Mouse (Mus musculus): ENCODE data around the gene Fbxo7. TPM values are rescaled to one million over a fixed set of nuclear protein-coding genes. Genes with fewer than 3 reads are reported as not detected.

Gene Fbxo7
- polyA plus RNA-seq, 1 experiment from 2014 or later, result 20.2 TPM

- Histone ChIP-seq H3K4me1 (ENCODE audit: insufficient read depth, low read depth, low read length) (no peaks in the 10 kb centered on the region), H3K4me3 (ENCODE audit: low read depth, low read length) (no peak overlapping the region), H3K36me3 (ENCODE audit: insufficient read depth, low read length) (peaks cover 19% of the 10 kb centered on the region), H3K9me3 (ENCODE audit: low read length) (no peaks in the 10 kb centered on the region), H3K27ac (ENCODE audit: low read length) (no peak overlapping the region), H3K9ac (replicated peaks; ENCODE audit: low read depth) (no peak overlapping the region), H3K4me2 (replicated peaks; ENCODE audit: low read depth, low read length) (no peak overlapping the region), H3K27me3 (replicated peaks; ENCODE audit: insufficient read depth, low read length) (no peaks in the 10 kb centered on the region)
- no peak for TF ChIP-seq CTCF (IDR thresholded peaks at IDR 0.05)
- TF ChIP-seq EP300 (IDR thresholded peaks at IDR 0.05), result no peak
- WGBS, result 92% methylated on average over 9 of the region's 9 CpGs
- DNase-seq (ENCODE audit: low spot score), result no peak
- no peak for ATAC-seq
Measured at GRCm38 (mm10) chr10:86047786-86048185, 26.0 kb downstream of the Fbxo7 start.

DNA sequence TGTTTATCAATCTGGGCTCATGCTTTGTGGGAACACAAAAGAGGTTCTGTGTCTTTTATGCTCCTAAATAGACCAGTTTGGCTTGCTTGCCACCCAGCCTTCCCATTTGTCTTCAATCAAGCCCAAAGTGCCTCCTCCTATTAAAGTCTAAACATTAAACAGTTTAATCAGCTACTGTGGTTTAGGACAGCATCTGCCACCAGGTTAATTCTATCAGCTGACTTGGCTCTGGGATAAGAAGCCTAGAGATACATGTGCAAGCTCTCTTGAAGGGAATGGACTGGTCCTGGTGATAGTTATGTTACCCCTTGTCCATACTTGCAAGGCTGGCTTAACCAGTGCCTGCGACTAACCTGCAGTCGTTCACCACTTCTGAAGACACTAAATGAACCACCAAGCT is 28.8 kb downstream of the Fbxo7 start:
- H3K4me2 ChIP-seq (replicated peaks; ENCODE audit: low read depth, low read length), result no peak overlapping the region
- no peak overlapping the region for H3K9ac ChIP-seq (replicated peaks; ENCODE audit: low read depth)
- ATAC-seq (no peak), DNase-seq (ENCODE audit: low spot score) (no peak)
- no peaks in the 10 kb centered on the region for H3K4me1 ChIP-seq (ENCODE audit: insufficient read depth, low read depth, low read length)
- no peaks in the 10 kb centered on the region for H3K9me3 ChIP-seq (ENCODE audit: low read length)
- TF ChIP-seq EP300 (IDR thresholded peaks at IDR 0.05) (no peak), CTCF (IDR thresholded peaks at IDR 0.05) (no peak)
- no peaks in the 10 kb centered on the region for H3K27me3 ChIP-seq (replicated peaks; ENCODE audit: insufficient read depth, low read length)
- H3K36me3 ChIP-seq (ENCODE audit: insufficient read depth, low read length), result peaks cover 9% of the 10 kb centered on the region; the same call in 1 of the 2 replicates
- no peak overlapping the region for H3K4me3 ChIP-seq (ENCODE audit: low read depth, low read length)
- H3K27ac ChIP-seq (ENCODE audit: low read length), result no peak overlapping the region
- WGBS, result 96% methylated on average over 2 of the region's 2 CpGs

- H3K27ac ChIP-seq (ENCODE audit: low read length), result no peak overlapping the region
- 63% methylated on average over 10 of the region's 10 CpGs for WGBS
Measured at GRCm38 (mm10) chr10:86052818-86053522, 31.2 kb downstream of the Fbxo7 start.

GRCm38 (mm10) chr10:86056297-86056903 is 34.6 kb downstream of the Fbxo7 start:
- H3K4me3 ChIP-seq (ENCODE audit: low read depth, low read length), result no peak overlapping the region
- no peaks in the 10 kb centered on the region for H3K36me3 ChIP-seq (ENCODE audit: insufficient read depth, low read length)
- TF ChIP-seq EP300 (IDR thresholded peaks at IDR 0.05) (no peak), CTCF (IDR thresholded peaks at IDR 0.05) (peak; percentile 34; the same call in 1 of the 2 replicates)
- no peak overlapping the region for H3K9ac ChIP-seq (replicated peaks; ENCODE audit: low read depth)
- 71% methylated on average over 8 of the region's 8 CpGs for WGBS
- DNase-seq (ENCODE audit: low spot score) (no peak), ATAC-seq (no peak)
- H3K27me3 ChIP-seq (replicated peaks; ENCODE audit: insufficient read depth, low read length), result no peaks in the 10 kb centered on the region
- H3K4me1 ChIP-seq (ENCODE audit: insufficient read depth, low read depth, low read length), result no peaks in the 10 kb centered on the region
- no peak overlapping the region for H3K4me2 ChIP-seq (replicated peaks; ENCODE audit: low read depth, low read length)
- no peak overlapping the region for H3K27ac ChIP-seq (ENCODE audit: low read length)
- no peaks in the 10 kb centered on the region for H3K9me3 ChIP-seq (ENCODE audit: low read length)

More at GRCm38 (mm10) chr10:86052818-86053522, 31.2 kb downstream of the Fbxo7 start:
- Histone ChIP-seq H3K27me3 (replicated peaks; ENCODE audit: insufficient read depth, low read length) (no peaks in the 10 kb centered on the region), H3K36me3 (ENCODE audit: insufficient read depth, low read length) (peaks cover 1% of the 10 kb centered on the region; the same call in 1 of the 2 replicates), H3K9me3 (ENCODE audit: low read length) (no peaks in the 10 kb centered on the region), H3K4me2 (replicated peaks; ENCODE audit: low read depth, low read length) (no peak overlapping the region), H3K4me3 (ENCODE audit: low read depth, low read length) (no peak overlapping the region), H3K9ac (replicated peaks; ENCODE audit: low read depth) (no peak overlapping the region), H3K4me1 (ENCODE audit: insufficient read depth, low read depth, low read length) (no peaks in the 10 kb centered on the region)
- ATAC-seq (no peak; the same call in 1 of the 2 replicates), DNase-seq (ENCODE audit: low spot score) (no peak)
- no peak for TF ChIP-seq CTCF (IDR thresholded peaks at IDR 0.05)
- no peak for TF ChIP-seq EP300 (IDR thresholded peaks at IDR 0.05)

GRCm38 (mm10) chr10:86057286-86057685 is 35.5 kb downstream of the Fbxo7 start:
- Histone ChIP-seq H3K9ac (replicated peaks; ENCODE audit: low read depth) (no peak overlapping the region), H3K9me3 (ENCODE audit: low read length) (0 out of 2 replicates have a peak, but pooled peaks cover 4% of the 10 kb centered on the region), H3K4me1 (ENCODE audit: insufficient read depth, low read depth, low read length) (no peaks in the 10 kb centered on the region), H3K36me3 (ENCODE audit: insufficient read depth, low read length) (no peaks in the 10 kb centered on the region), H3K27me3 (replicated peaks; ENCODE audit: insufficient read depth, low read length) (no peaks in the 10 kb centered on the region), H3K27ac (ENCODE audit: low read length) (no peak overlapping the region), H3K4me2 (replicated peaks; ENCODE audit: low read depth, low read length) (no peak overlapping the region), H3K4me3 (ENCODE audit: low read depth, low read length) (no peak overlapping the region)
- DNase-seq (ENCODE audit: low spot score) (no peak), ATAC-seq (no peak)
- TF ChIP-seq CTCF (IDR thresholded peaks at IDR 0.05) (no peak), EP300 (IDR thresholded peaks at IDR 0.05) (no peak)
- WGBS, result 81% methylated on average over 11 of the region's 11 CpGs

GRCm38 (mm10) chr10:86057712-86058111 is 35.9 kb downstream of the Fbxo7 start:
- H3K4me3 ChIP-seq (ENCODE audit: low read depth, low read length), result no peak overlapping the region
- TF ChIP-seq EP300 (IDR thresholded peaks at IDR 0.05), result no peak
- TF ChIP-seq CTCF (IDR thresholded peaks at IDR 0.05), result no peak
- H3K9ac ChIP-seq (replicated peaks; ENCODE audit: low read depth), result no peak overlapping the region
- no peaks in the 10 kb centered on the region for H3K27me3 ChIP-seq (replicated peaks; ENCODE audit: insufficient read depth, low read length)
- no peak for ATAC-seq
- no peaks in the 10 kb centered on the region for H3K36me3 ChIP-seq (ENCODE audit: insufficient read depth, low read length)
- H3K9me3 ChIP-seq (ENCODE audit: low read length), result 0 out of 2 replicates have a peak, but pooled peaks cover 4% of the 10 kb centered on the region
- no peak overlapping the region for H3K27ac ChIP-seq (ENCODE audit: low read length)
- no peak overlapping the region for H3K4me2 ChIP-seq (replicated peaks; ENCODE audit: low read depth, low read length)
- DNase-seq (ENCODE audit: low spot score), result no peak
- no peaks in the 10 kb centered on the region for H3K4me1 ChIP-seq (ENCODE audit: insufficient read depth, low read depth, low read length)
- WGBS, result 67% methylated on average over 2 of the region's 2 CpGs

All from lung, postnatal 0 days (tissue).